Mouse (Mus musculus) heart, embryonic 16.5 days (tissue): Measurements from ENCODE around the gene 9130230L23Rik. TPM values are rescaled to one million over a fixed set of nuclear protein-coding genes. Genes with fewer than 3 reads are reported as not detected.
"Not testable (repeated sequence)": the region's sequence is repeated elsewhere in the genome, so short reads cannot be mapped to it uniquely, and the experiment has no call there.

Experiments
- ATAC-seq: fragments of 200-750 bp; cut with Nextera tagmentation; replicated peaks from 2 replicates; pipeline ENCODE4 v1.8.0; 2017; ENCODE audit warnings: moderate number of reproducible peaks; ENCODE audit not compliant: insufficient read depth, low FRiP score; ENCODE audit errors: extremely low read depth
- H3K27ac ChIP-seq: fragments of 300-500 bp; sonication (generic); 2 replicates; pipeline ENCODE4 v1.5.1; 2014; ENCODE audit warnings: mild to moderate bottlenecking, low read length, control low read depth, moderate library complexity
- H3K27me3 ChIP-seq: fragments of 300-500 bp; sonication (generic); 2 replicates; pipeline ENCODE4 v1.6.1; 2014; ENCODE audit warnings: low read length, mixed read lengths; ENCODE audit not compliant: control insufficient read depth, insufficient read depth
- H3K36me3 ChIP-seq: fragments of 300-500 bp; sonication (generic); 2 replicates; pipeline ENCODE4 v1.6.1; 2014; ENCODE audit not compliant: control insufficient read depth, insufficient read depth
- H3K4me1 ChIP-seq: fragments of 300-500 bp; sonication (generic); 2 replicates; pipeline ENCODE4 v1.6.1; 2014; ENCODE audit warnings: low read length, mixed read lengths; ENCODE audit not compliant: control insufficient read depth, insufficient read depth
- H3K4me2 ChIP-seq: fragments of 300-500 bp; sonication (generic); 2 replicates; pipeline ENCODE4 v1.6.1; 2014; ENCODE audit warnings: low read depth, mild to moderate bottlenecking, control low read depth, low read length
- H3K4me3 ChIP-seq: fragments of 300-500 bp; sonication (generic); 2 replicates; pipeline ENCODE4 v1.5.1; 2014; ENCODE audit warnings: mild to moderate bottlenecking, control low read depth, low read length
- H3K9ac ChIP-seq: fragments of 300-500 bp; sonication (generic); 2 replicates; pipeline ENCODE4 v1.6.1; 2014; ENCODE audit warnings: low read length, control low read depth
- H3K9me3 ChIP-seq: fragments of 300-500 bp; sonication (generic); replicated peaks from 2 replicates; pipeline ENCODE4 v1.6.1; 2016; ENCODE audit warnings: low read length; ENCODE audit not compliant: control insufficient read depth
- WGBS: fragments of 180-500 bp; shearing (Covaris S2); extraction: QIAGEN DNeasy Blood & Tissue Kit; methylation state at CpG from one replicate; pipeline ENCODE4 v1.1.7; 2014; 5-methylcytosine and 5-hydroxymethylcytosine counted together
- polyA plus RNA-seq: library from polyadenylated mRNA; unstranded; fragments of >200 nt; fragmentation: Nextera tagmentation; extraction: Ambion mirVana; gene quantifications from 2 replicates; pipeline ENCODE4 v1.2.1, GENCODE M21; 2015

The 9130230L23Rik gene
- polyA plus RNA-seq, 1 experiment from 2014 or later, result 0.22 TPM

DNA sequence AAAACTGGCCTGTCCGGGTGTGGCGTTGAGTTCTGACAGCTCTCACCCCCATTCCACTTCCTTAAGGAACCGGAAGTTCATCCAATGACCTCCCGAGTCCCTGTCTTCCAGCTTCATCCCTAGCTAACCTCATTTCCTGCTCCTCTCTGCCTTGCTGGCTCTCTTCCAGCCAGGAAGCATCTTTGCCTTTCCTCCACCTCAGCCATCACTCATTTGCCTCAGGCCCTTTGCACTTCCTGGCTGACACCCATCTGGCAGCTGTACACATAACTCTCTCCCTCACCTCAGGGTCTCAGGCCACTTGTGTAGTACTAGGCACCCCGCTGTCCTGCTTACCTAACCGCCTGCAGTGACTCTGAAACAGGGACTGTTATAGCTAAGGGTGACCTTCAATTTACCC lies 9.4 kb downstream of the 9130230L23Rik start:
- ATAC-seq, result no peak
- no peak overlapping the region for H3K9ac ChIP-seq
- H3K36me3 ChIP-seq, result no peaks in the 10 kb centered on the region
- no peaks in the 10 kb centered on the region for H3K9me3 ChIP-seq
- 78% methylated on average over 6 of the region's 6 CpGs for WGBS
- H3K4me3 ChIP-seq, result no peak overlapping the region
- H3K4me1 ChIP-seq, result no peaks in the 10 kb centered on the region
- H3K4me2 ChIP-seq, result no peak overlapping the region
- no peak overlapping the region for H3K27ac ChIP-seq
- no peaks in the 10 kb centered on the region for H3K27me3 ChIP-seq

GRCm38 (mm10) chr5:65991191-65991590 lies 12.9 kb downstream of the 9130230L23Rik start:
- WGBS, result 82% methylated on average over 2 of the region's 2 CpGs

GRCm38 (mm10) chr5:65987004-65987403 lies 17.1 kb downstream of the 9130230L23Rik start:
- not testable (repeated sequence) for H3K9ac ChIP-seq, H3K4me3 ChIP-seq, H3K9me3 ChIP-seq, H3K4me2 ChIP-seq, H3K36me3 ChIP-seq, H3K27me3 ChIP-seq, H3K4me1 ChIP-seq, H3K27ac ChIP-seq, ATAC-seq
- WGBS, result 73% methylated on average over 3 of the region's 3 CpGs

More at GRCm38 (mm10) chr5:65991191-65991590, 12.9 kb downstream of the 9130230L23Rik start:
- H3K9ac ChIP-seq, result no peak overlapping the region
- ATAC-seq, result no peak
- H3K36me3 ChIP-seq, result no peaks in the 10 kb centered on the region
- no peak overlapping the region for H3K4me2 ChIP-seq
- H3K4me1 ChIP-seq, result no peaks in the 10 kb centered on the region
- no peak overlapping the region for H3K27ac ChIP-seq
- no peaks in the 10 kb centered on the region for H3K9me3 ChIP-seq
- H3K27me3 ChIP-seq, result no peaks in the 10 kb centered on the region
- no peak overlapping the region for H3K4me3 ChIP-seq

DNA sequence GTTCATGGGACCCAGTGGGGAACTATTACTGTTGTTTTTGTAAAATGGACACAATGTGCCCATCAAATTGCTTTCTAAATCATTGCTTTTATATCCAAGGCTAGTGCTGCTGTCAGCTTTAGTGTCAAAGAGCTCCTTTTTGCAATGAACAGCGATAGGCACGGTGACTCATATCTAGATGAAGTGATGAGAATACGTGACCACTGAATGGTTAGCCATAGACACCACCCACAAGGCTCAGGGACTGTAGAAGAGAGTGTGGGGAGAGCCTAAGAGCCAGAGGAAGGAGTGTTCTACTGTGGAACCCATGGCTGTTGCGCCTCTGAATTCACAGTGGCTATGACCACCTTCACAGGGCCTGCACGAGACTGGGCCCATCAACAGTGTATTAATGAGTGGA lies 17.7 kb downstream of the 9130230L23Rik start:
- no peak overlapping the region for H3K4me2 ChIP-seq
- ATAC-seq, result no peak
- no peak overlapping the region for H3K4me3 ChIP-seq
- H3K9me3 ChIP-seq, result no peaks in the 10 kb centered on the region
- H3K9ac ChIP-seq, result no peak overlapping the region
- no peaks in the 10 kb centered on the region for H3K27me3 ChIP-seq
- WGBS, result 88% methylated on average over 5 of the region's 5 CpGs
- no peaks in the 10 kb centered on the region for H3K36me3 ChIP-seq
- no peak overlapping the region for H3K27ac ChIP-seq
- no peaks in the 10 kb centered on the region for H3K4me1 ChIP-seq

GRCm38 (mm10) chr5:65975731-65976130 lies 28.4 kb downstream of the 9130230L23Rik start:
- Histone ChIP-seq H3K4me2 (no peak overlapping the region), H3K9me3 (no peaks in the 10 kb centered on the region), H3K27me3 (no peaks in the 10 kb centered on the region), H3K36me3 (no peaks in the 10 kb centered on the region), H3K4me1 (no peaks in the 10 kb centered on the region), H3K27ac (no peak overlapping the region), H3K9ac (no peak overlapping the region), H3K4me3 (no peak overlapping the region)
- no peak for ATAC-seq
- WGBS, result 89% methylated on average over 13 of the region's 13 CpGs

- no peak overlapping the region for H3K4me3 ChIP-seq
- WGBS, result 53% methylated on average over 2 of the region's 2 CpGs
- no peak for ATAC-seq
Observed at GRCm38 (mm10) chr5:65973189-65973588, 30.9 kb downstream of the 9130230L23Rik start.

DNA sequence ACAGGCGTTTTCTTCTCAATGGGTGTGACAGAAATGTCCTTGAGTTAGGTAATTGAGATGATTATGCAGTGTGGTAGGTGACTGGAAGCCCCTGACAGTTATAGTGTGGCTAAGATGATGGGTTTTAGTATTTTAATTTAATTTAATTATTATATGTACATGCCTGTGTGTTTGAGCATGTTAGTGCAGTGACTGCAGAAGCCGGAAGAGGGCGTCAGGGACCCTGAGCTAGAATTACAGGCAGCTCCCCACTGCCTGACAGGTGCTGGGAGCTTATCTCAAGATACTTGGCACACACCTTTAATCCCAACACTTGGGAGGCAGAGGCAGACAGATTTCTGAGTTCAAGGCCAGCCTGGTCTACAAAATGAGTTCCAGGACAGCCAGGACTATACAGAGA lies 36.1 kb downstream of the 9130230L23Rik start:
- H3K4me3 ChIP-seq, result no peak overlapping the region
- no peaks in the 10 kb centered on the region for H3K36me3 ChIP-seq
- H3K27ac ChIP-seq, result no peak overlapping the region
- no peaks in the 10 kb centered on the region for H3K27me3 ChIP-seq
- no peaks in the 10 kb centered on the region for H3K4me1 ChIP-seq
- ATAC-seq, result no peak
- no peak overlapping the region for H3K9ac ChIP-seq
- no peak overlapping the region for H3K4me2 ChIP-seq
- no peaks in the 10 kb centered on the region for H3K9me3 ChIP-seq
- 89% methylated on average over 3 of the region's 3 CpGs for WGBS

More at GRCm38 (mm10) chr5:65973189-65973588, 30.9 kb downstream of the 9130230L23Rik start:
- Histone ChIP-seq H3K27ac (no peak overlapping the region), H3K27me3 (no peaks in the 10 kb centered on the region), H3K4me2 (no peak overlapping the region), H3K36me3 (no peaks in the 10 kb centered on the region), H3K9ac (no peak overlapping the region), H3K9me3 (no peaks in the 10 kb centered on the region), H3K4me1 (no peaks in the 10 kb centered on the region)

GRCm38 (mm10) chr5:65967091-65967490 lies 37.0 kb downstream of the 9130230L23Rik start:
- Histone ChIP-seq H3K4me1 (no peaks in the 10 kb centered on the region), H3K9me3 (no peaks in the 10 kb centered on the region)
- ATAC-seq, result no peak

GRCm38 (mm10) chr5:65965771-65966279 lies 38.3 kb downstream of the 9130230L23Rik start:
- Histone ChIP-seq H3K27me3 (no peaks in the 10 kb centered on the region), H3K4me1 (no peaks in the 10 kb centered on the region), H3K9me3 (no peaks in the 10 kb centered on the region), H3K27ac (no peak overlapping the region), H3K4me2 (no peak overlapping the region), H3K36me3 (no peaks in the 10 kb centered on the region), H3K4me3 (no peak overlapping the region), H3K9ac (no peak overlapping the region)
- no peak for ATAC-seq
- 60% methylated on average over 7 of the region's 7 CpGs for WGBS

More at GRCm38 (mm10) chr5:65967091-65967490, 37.0 kb downstream of the 9130230L23Rik start:
- H3K9ac ChIP-seq, result no peak overlapping the region
- 57% methylated on average over 12 of the region's 12 CpGs for WGBS
- no peaks in the 10 kb centered on the region for H3K36me3 ChIP-seq
- H3K4me2 ChIP-seq, result no peak overlapping the region
- no peak overlapping the region for H3K4me3 ChIP-seq
- H3K27me3 ChIP-seq, result no peaks in the 10 kb centered on the region
- H3K27ac ChIP-seq, result no peak overlapping the region
